Mouse (Mus musculus): ENCODE results near the gene Pfkm.

- TF ChIP-seq CTCF (IDR thresholded peaks at IDR 0.05; ENCODE audit: extremely low read depth, insufficient read depth, low read length) = no peak
- TF ChIP-seq POLR2A (IDR thresholded peaks at IDR 0.05; ENCODE audit: extremely low read depth, insufficient read depth, low read length) = no peak
These were observed 4.6 kb downstream of the Pfkm start for GRCm38 (mm10) chr15:98096957-98097356.

Data from cortical plate, adult 2 months (tissue).